Mouse (Mus musculus): ENCODE results near the gene Xntrpc. TPM values are rescaled to one million over a fixed set of nuclear protein-coding genes. Genes with fewer than 3 reads are reported as not detected.

Xntrpc gene
- polyA plus RNA-seq, 1 experiment from 2014 or later = 2.9 TPM

DNA sequence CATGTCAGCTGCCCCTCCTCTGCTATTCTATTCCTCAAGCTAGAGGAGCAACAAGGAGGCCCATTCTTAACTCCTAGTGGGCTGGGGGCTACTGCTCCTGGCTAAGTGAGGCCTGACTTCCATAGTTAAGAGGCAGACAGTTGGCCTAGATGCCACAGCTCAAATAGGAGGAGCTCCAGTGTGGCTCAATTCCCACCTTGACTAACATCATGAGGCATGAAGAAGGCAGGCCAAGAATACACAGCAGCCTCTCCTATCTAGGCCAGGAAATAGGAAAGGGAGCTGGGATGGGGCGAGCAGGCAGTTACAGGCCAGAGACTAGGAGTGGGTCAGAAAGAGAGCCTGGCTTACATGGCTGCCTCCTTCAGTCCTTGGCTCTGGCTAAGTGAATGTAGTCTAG lies 42.7 kb downstream of the Xntrpc start:
- ATAC-seq (ENCODE audit: insufficient number of reproducible peaks, insufficient read depth, low FRiP score, low TSS enrichment, low read depth) = no peak
- no peak overlapping the region for H3K4me2 ChIP-seq

GRCm38 (mm10) chr7:102109171-102109570 lies 43.7 kb downstream of the Xntrpc start, which contains the start of gene Art5:
Art5 (minus strand) TSS chr7:102109489.
- H3K9ac ChIP-seq (replicated peaks) = no peak within 1 kb of the TSS
- 77% methylated on average over 7 of the region's 7 CpGs for WGBS
- H3K4me1 ChIP-seq (replicated peaks) = peaks cover 10% of the 10 kb centered on the region
- H3K4me2 ChIP-seq = no peak within 1 kb of the TSS
- H3K9me3 ChIP-seq = no peaks in the 10 kb centered on the region
- no peaks in the 10 kb centered on the region for H3K36me3 ChIP-seq
- H3K27ac ChIP-seq = no peak within 1 kb of the TSS
- peaks cover 15% of the 10 kb centered on the region for H3K27me3 ChIP-seq
- no peak within 1 kb of the TSS for H3K4me3 ChIP-seq (replicated peaks)
- ATAC-seq (ENCODE audit: insufficient number of reproducible peaks, insufficient read depth, low FRiP score, low TSS enrichment, low read depth) = no peak

More for the DNA sequence above, 42.7 kb downstream of the Xntrpc start:
- peaks cover 15% of the 10 kb centered on the region for H3K27me3 ChIP-seq
- H3K4me1 ChIP-seq (replicated peaks) = peaks cover 10% of the 10 kb centered on the region
- H3K4me3 ChIP-seq (replicated peaks) = no peak overlapping the region
- no peak overlapping the region for H3K27ac ChIP-seq
- no peaks in the 10 kb centered on the region for H3K36me3 ChIP-seq
- 77% methylated on average over 1 of the region's 1 CpGs for WGBS
- no peak overlapping the region for H3K9ac ChIP-seq (replicated peaks)
- no peaks in the 10 kb centered on the region for H3K9me3 ChIP-seq

- H3K4me2 ChIP-seq = no peak overlapping the region
- H3K4me1 ChIP-seq (replicated peaks) = peaks cover 10% of the 10 kb centered on the region
- H3K27ac ChIP-seq = no peak overlapping the region
- H3K9me3 ChIP-seq = no peaks in the 10 kb centered on the region
- no peak for ATAC-seq (ENCODE audit: insufficient number of reproducible peaks, insufficient read depth, low FRiP score, low TSS enrichment, low read depth)
- H3K9ac ChIP-seq (replicated peaks) = no peak overlapping the region
- peaks cover 15% of the 10 kb centered on the region for H3K27me3 ChIP-seq
- 88% methylated on average over 4 of the region's 4 CpGs for WGBS
- H3K4me3 ChIP-seq (replicated peaks) = no peak overlapping the region
- no peaks in the 10 kb centered on the region for H3K36me3 ChIP-seq
These were observed 44.2 kb downstream of the Xntrpc start for GRCm38 (mm10) chr7:102109746-102110145.

- no peaks in the 10 kb centered on the region for H3K27me3 ChIP-seq
- 81% methylated on average over 45 of the region's 45 CpGs for WGBS
- no peaks in the 10 kb centered on the region for H3K4me1 ChIP-seq (replicated peaks)
- no peaks in the 10 kb centered on the region for H3K9me3 ChIP-seq
- H3K36me3 ChIP-seq = peaks cover 4% of the 10 kb centered on the region; the same call in 1 of the 2 replicates
- H3K9ac ChIP-seq (replicated peaks) = no peak overlapping the region
- H3K4me2 ChIP-seq = no peak overlapping the region
- no peak overlapping the region for H3K4me3 ChIP-seq (replicated peaks)
- H3K27ac ChIP-seq = no peak overlapping the region
- no peak for ATAC-seq (ENCODE audit: insufficient number of reproducible peaks, insufficient read depth, low FRiP score, low TSS enrichment, low read depth)
These were observed 47.7 kb downstream of the Xntrpc start for GRCm38 (mm10) chr7:102113151-102113729.

DNA sequence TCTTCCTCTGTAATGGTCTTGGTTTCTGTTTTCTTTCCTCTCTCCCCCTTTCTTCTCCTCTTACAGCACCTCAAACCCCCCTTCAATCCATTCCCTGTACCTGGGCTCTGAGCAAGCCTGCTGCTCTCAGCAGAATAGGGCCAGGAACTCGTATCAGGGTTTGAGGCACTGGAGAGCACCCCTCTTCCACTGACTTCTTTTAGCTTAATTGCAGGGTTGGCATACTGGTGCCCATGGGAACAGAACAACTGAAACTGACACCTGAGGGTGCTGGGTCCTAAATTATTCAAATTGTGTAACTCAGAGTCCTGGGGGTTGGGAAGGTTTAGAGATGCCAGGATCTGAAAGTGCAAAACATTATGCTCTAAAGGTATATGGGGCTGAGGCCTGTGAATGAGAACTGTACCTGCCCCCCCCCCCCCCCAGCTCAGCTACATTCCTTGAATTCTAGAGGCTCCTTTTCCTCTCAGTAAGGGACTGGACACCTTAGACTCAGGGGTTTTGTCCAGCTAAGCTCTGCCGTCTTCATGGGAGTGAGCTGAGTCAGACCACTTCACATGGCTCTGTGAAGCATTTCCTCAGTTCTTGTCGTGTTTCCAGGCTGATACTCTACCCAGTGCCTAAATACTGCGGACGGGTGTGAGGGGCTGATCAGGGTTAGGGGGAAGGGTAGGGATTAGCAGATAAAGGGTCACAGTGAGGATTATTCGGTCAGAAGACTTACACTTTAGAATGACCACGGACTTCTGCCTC lies 51.2 kb downstream of the Xntrpc start, which contains the start of gene Chrna10:
Gene Chrna10 (minus strand): TSS at position 250 of the 753 bp plus-strand sequence.
- no peak for ATAC-seq (ENCODE audit: insufficient number of reproducible peaks, insufficient read depth, low FRiP score, low TSS enrichment, low read depth)
- no peak within 1 kb of the TSS for H3K4me2 ChIP-seq
- no peak within 1 kb of the TSS for H3K27ac ChIP-seq
- H3K4me1 ChIP-seq (replicated peaks) = no peaks in the 10 kb centered on the region
- H3K36me3 ChIP-seq = peaks cover 37% of the 10 kb centered on the region
- H3K9me3 ChIP-seq = no peaks in the 10 kb centered on the region
- no peak within 1 kb of the TSS for H3K4me3 ChIP-seq (replicated peaks)
- 49% methylated on average over 7 of the region's 7 CpGs for WGBS
- H3K27me3 ChIP-seq = no peaks in the 10 kb centered on the region
- no peak within 1 kb of the TSS for H3K9ac ChIP-seq (replicated peaks)

DNA sequence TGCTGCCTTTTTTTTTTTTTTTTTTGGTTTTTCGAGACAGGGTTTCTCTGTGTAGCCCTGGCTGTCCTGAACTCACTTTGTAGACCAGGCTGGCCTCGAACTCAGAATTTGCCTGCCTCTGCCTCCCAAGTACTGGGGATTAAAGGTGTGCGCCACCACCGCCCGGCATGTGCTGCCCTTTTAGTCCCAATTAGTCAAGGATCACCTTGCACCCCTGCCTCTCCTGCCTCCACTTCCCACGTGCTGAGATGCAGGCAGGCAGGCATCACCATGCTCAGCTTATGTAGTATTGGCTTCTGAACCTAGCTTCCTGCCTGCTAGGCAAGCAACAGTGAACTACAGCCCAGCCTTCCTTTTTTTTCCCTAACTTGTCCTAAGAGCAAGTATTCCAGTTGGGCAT lies 51.9 kb downstream of the Xntrpc start:
- H3K4me1 ChIP-seq (replicated peaks) = no peaks in the 10 kb centered on the region

GRCm38 (mm10) chr7:102120326-102120725 lies 54.8 kb downstream of the Xntrpc start:
- 97% methylated on average over 10 of the region's 10 CpGs for WGBS
- no peaks in the 10 kb centered on the region for H3K27me3 ChIP-seq

More for the DNA sequence above, 51.9 kb downstream of the Xntrpc start:
- WGBS = 77% methylated on average over 6 of the region's 6 CpGs
- H3K36me3 ChIP-seq = peaks cover 43% of the 10 kb centered on the region
- H3K4me2 ChIP-seq = no peak overlapping the region
- no peak for ATAC-seq (ENCODE audit: insufficient number of reproducible peaks, insufficient read depth, low FRiP score, low TSS enrichment, low read depth)
- H3K27ac ChIP-seq = no peak overlapping the region
- H3K9ac ChIP-seq (replicated peaks) = no peak overlapping the region
- H3K4me3 ChIP-seq (replicated peaks) = no peak overlapping the region
- no peaks in the 10 kb centered on the region for H3K27me3 ChIP-seq
- no peaks in the 10 kb centered on the region for H3K9me3 ChIP-seq

DNA sequence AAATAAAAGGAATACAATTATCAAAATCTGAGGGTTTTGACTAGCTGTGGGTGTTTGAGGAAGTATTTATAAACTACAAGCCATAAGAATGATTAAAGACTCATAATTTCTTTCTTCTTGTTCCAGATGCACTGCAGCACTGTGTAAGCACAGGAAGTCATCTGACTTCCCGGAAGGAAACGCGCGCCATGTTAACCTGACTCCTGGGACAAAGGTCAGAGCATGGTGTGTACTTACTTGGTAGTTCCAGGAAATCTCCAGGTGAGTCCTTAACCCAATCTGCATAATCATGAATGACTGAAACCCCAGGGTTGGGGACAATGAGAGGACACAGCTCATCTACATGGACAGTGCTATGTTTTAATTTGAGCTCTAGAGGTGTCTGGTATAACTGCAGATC lies 66.9 kb downstream of the Xntrpc start:
- Histone ChIP-seq H3K4me2 (no peak overlapping the region), H3K9me3 (no peaks in the 10 kb centered on the region), H3K27ac (no peak overlapping the region), H3K9ac (replicated peaks) (no peak overlapping the region), H3K27me3 (no peaks in the 10 kb centered on the region), H3K4me1 (replicated peaks) (no peaks in the 10 kb centered on the region), H3K36me3 (peaks cover 86% of the 10 kb centered on the region), H3K4me3 (replicated peaks) (no peak overlapping the region)
- 92% methylated on average over 4 of the region's 4 CpGs for WGBS
- no peak for ATAC-seq (ENCODE audit: insufficient number of reproducible peaks, insufficient read depth, low FRiP score, low TSS enrichment, low read depth)

More at GRCm38 (mm10) chr7:102120326-102120725, 54.8 kb downstream of the Xntrpc start:
- Histone ChIP-seq H3K4me2 (no peak overlapping the region), H3K27ac (no peak overlapping the region), H3K9ac (replicated peaks) (no peak overlapping the region), H3K4me3 (replicated peaks) (no peak overlapping the region), H3K36me3 (peaks cover 73% of the 10 kb centered on the region), H3K9me3 (no peaks in the 10 kb centered on the region), H3K4me1 (replicated peaks) (no peaks in the 10 kb centered on the region)
- ATAC-seq (ENCODE audit: insufficient number of reproducible peaks, insufficient read depth, low FRiP score, low TSS enrichment, low read depth) = no peak

DNA sequence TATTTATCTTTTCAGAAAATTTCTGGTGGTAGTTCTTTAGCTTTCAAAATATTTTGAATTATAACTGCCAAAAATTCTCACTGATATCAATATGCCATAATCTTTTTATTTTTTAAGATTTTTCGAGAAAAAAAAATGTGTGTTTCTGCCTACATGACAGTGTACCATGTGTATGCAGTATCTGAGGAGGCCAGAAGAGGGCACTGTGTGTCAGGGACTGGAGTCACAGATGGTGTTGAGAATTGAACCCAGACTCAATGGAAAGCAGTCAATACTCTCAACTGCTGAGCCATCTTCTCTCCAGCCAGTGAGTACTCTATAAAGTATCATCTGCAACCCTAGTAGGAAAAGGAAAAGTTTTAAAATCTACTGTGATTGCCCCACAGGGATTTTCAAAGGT lies 72.0 kb downstream of the Xntrpc start:
- 80% methylated on average over 1 of the region's 1 CpGs for WGBS
- H3K4me1 ChIP-seq (replicated peaks) = no peaks in the 10 kb centered on the region
- no peak overlapping the region for H3K9ac ChIP-seq (replicated peaks)
- peaks cover 86% of the 10 kb centered on the region for H3K36me3 ChIP-seq
- no peaks in the 10 kb centered on the region for H3K9me3 ChIP-seq
- ATAC-seq (ENCODE audit: insufficient number of reproducible peaks, insufficient read depth, low FRiP score, low TSS enrichment, low read depth) = no peak
- H3K27ac ChIP-seq = no peak overlapping the region
- H3K27me3 ChIP-seq = no peaks in the 10 kb centered on the region
- no peak overlapping the region for H3K4me2 ChIP-seq
- no peak overlapping the region for H3K4me3 ChIP-seq (replicated peaks)

- peaks cover 82% of the 10 kb centered on the region for H3K36me3 ChIP-seq
- ATAC-seq (ENCODE audit: insufficient number of reproducible peaks, insufficient read depth, low FRiP score, low TSS enrichment, low read depth) = no peak
- no peaks in the 10 kb centered on the region for H3K9me3 ChIP-seq
- no peak overlapping the region for H3K27ac ChIP-seq
- H3K4me1 ChIP-seq (replicated peaks) = no peaks in the 10 kb centered on the region
- H3K4me2 ChIP-seq = no peak overlapping the region
- no peak overlapping the region for H3K9ac ChIP-seq (replicated peaks)
- 95% methylated on average over 5 of the region's 5 CpGs for WGBS
- no peaks in the 10 kb centered on the region for H3K27me3 ChIP-seq
- no peak overlapping the region for H3K4me3 ChIP-seq (replicated peaks)
These were observed 72.4 kb downstream of the Xntrpc start for GRCm38 (mm10) chr7:102137898-102138297.

Measured in limb, embryonic 12.5 days (tissue).